Comparison of ENCODE assay signal across 26 mouse cellular contexts in the genomic region with DNA sequence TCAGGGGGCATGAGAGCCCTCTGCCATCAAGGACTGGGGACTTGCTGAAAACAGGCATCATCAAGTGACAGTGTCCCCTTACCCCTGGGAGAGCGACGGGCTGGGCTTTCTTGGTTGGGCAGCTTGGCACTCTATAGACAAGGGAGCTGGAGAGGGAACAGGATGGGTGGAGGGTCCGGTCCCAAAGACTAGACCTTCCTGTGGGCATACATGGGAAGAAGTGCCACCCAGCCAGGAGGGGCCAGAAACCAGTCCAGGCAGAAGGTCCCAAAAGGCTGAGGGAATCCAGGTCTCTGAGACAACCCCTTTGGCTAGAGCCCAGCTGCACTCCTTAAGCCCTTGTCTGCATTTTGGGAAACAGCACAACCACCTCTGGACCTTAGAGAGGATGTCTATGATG. TPM values are rescaled to one million over a fixed set of nuclear protein-coding genes. Genes with fewer than 3 reads are reported as not detected.
DNase-seq lines count a peak whose midpoint lies in the region.
"Had no signal": no experiment of that assay in that cellular context is flagged by ENCODE, and none has a peak within 500 bp of the region (broad histone marks: within the 10 kb centered on the region; RNA-seq: fewer than 3 reads in every experiment).

No protein-coding gene starts in this region.

- H3K27ac ChIP-seq in brown adipose tissue, adult 24 weeks (replicated peaks; ENCODE audit: low read depth, low read length) = peak overlapping the region; percentile 74
- H3K27ac ChIP-seq: embryonic facial prominence, embryonic 10.5 days; embryonic facial prominence, embryonic 13.5 days; forebrain, embryonic 15.5 days; heart, embryonic 15.5 days; hindbrain, embryonic 10.5 days; hindbrain, embryonic 13.5 days; intestine, embryonic 15.5 days had no signal

- H3K4me1 ChIP-seq in brown adipose tissue, adult 24 weeks (ENCODE audit: control insufficient read depth, insufficient read depth, insufficient read length, low read length) = peaks cover 29% of the 10 kb centered on the region
- H3K4me1 ChIP-seq: embryonic facial prominence, embryonic 13.5 days; forebrain, embryonic 12.5 days; forebrain, embryonic 15.5 days had no signal

- intact Hi-C loops in gastrocnemius, postnatal 14 days (cut with DNase I; ENCODE audit: low total_unique reads) = no loop called here

- peak; percentile 6 for DNase-seq in gastrocnemius, postnatal 25 days
- DNase-seq in gastrocnemius, postnatal 14 days = no peak
- peak; percentile 48 to 69 for DNase-seq in lung, adult 18-20 months
- no peak for DNase-seq in lung, postnatal 14 days
- DNase-seq in lung, postnatal 36 days = peak; percentile 67
- DNase-seq in spleen, postnatal 10 days (ENCODE audit: low spot score in 2 of 2) = no peak
- DNase-seq: adrenal gland, adult 8-10 months; cerebellum, adult 11 months; cerebellum, adult 2 months; cerebellum, adult 9-11 months; cerebellum, postnatal 25 days; embryo, embryonic 11 days; gastrocnemius, postnatal 10 days; heart, postnatal 10 days; heart, postnatal 36 days had no signal

- H3K4me3 ChIP-seq in brown adipose tissue, adult 24 weeks (ENCODE audit: insufficient read depth, low read depth, low read length) = no peak overlapping the region
- H3K4me3 ChIP-seq: embryonic facial prominence, embryonic 10.5 days; embryonic facial prominence, embryonic 13.5 days; erythroblast, embryonic 14.5 days; forebrain, embryonic 12.5 days; forebrain, embryonic 15.5 days; heart, embryonic 12.5 days; heart, embryonic 15.5 days; hindbrain, embryonic 10.5 days; hindbrain, embryonic 13.5 days; intestine, embryonic 15.5 days had no signal

RNA-seq across cellular contexts. Expression of gene Txn2, which starts 14.3 kb away (rescaled TPM):
- 100 to 1,000 TPM; 210 to 254 TPM for total RNA-seq in gastrocnemius, postnatal 25 days (2021)
- 100 to 1,000 TPM; 221 to 245 TPM for total RNA-seq in gastrocnemius, postnatal 14 days (2021)
- polyA plus RNA-seq in brown adipose tissue, adult 24 weeks (2012; ENCODE audit: insufficient read depth, insufficient read length, missing spikeins) = 696 and 736 TPM in 2 replicates

RNA-seq across cellular contexts. Expression of gene Foxred2, which starts 42.0 kb away (rescaled TPM):
- total RNA-seq in gastrocnemius, postnatal 25 days (2021) = under 1 TPM; 0.54 to 0.86 TPM
- 1 to 10 TPM; 1.2 to 1.6 TPM for total RNA-seq in gastrocnemius, postnatal 14 days (2021)
- 0.67 and 0.79 TPM in 2 replicates for polyA plus RNA-seq in brown adipose tissue, adult 24 weeks (2012; ENCODE audit: insufficient read depth, insufficient read length, missing spikeins)

RNA-seq across cellular contexts. Expression of gene Eif3d, which starts 56.1 kb away (rescaled TPM):
- total RNA-seq in gastrocnemius, postnatal 25 days (2021) = 10 to 100 TPM; 52.8 to 52.9 TPM
- 10 to 100 TPM; 67.7 to 73.6 TPM for total RNA-seq in gastrocnemius, postnatal 14 days (2021)
- 57.6 and 63.5 TPM in 2 replicates for polyA plus RNA-seq in brown adipose tissue, adult 24 weeks (2012; ENCODE audit: insufficient read depth, insufficient read length, missing spikeins)

Comparison
In these comparisons a context has a peak if more than half of its experiments do, and no peak if none do; other contexts are left out.
1. DNase-seq: peak in gastrocnemius, postnatal 25 days (single experiment), lung, adult 18-20 months (2 of 2) and lung, postnatal 36 days (single experiment); none in gastrocnemius, postnatal 14 days (single experiment), lung, postnatal 14 days (single experiment) and spleen, postnatal 10 days (0 of 2).